Mouse (Mus musculus): ENCODE measurements around the gene Arhgdib.

GRCm38 (mm10) chr6:136903885-136904470 lies 37.7 kb downstream of the Arhgdib start:
- no peak for TF ChIP-seq CTCF (IDR thresholded peaks at IDR 0.05; ENCODE audit: borderline replicate concordance, extremely low read depth, insufficient read depth, insufficient read length)
- no peak for TF ChIP-seq POLR2A (IDR thresholded peaks at IDR 0.05; ENCODE audit: borderline replicate concordance, extremely low read depth, insufficient read depth, insufficient read length, poor library complexity, severe bottlenecking)
